11 mouse cellular contexts compared by ENCODE assay signal in the genomic region with DNA sequence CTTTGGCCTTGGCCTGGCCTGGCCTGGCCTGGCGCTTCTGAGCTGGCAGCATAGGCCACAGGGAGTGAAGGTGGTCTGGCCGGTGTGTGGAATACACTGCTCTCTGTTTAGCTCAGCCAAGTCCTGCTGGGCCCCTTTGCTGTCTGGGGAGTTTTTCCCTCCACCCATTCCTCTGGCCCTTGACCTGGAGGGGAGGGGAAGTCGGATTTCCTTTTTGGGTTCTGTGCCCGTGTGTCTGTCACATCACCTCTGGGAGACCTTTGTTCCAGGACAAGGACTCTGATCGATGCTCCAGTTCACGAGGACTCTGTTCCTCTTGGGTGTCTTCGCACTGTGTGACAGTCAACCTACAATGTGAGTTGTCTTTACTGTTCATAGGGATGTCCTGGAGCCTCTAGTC. TPM values are rescaled to one million over a fixed set of nuclear protein-coding genes. Genes with fewer than 3 reads are reported as not detected.
DNase-seq lines count a peak whose midpoint lies in the region; ATAC-seq and TF ChIP-seq lines count a peak whose summit lies in the region.
"Had no signal": no experiment of that assay in that cellular context is flagged by ENCODE, and none has a peak within 500 bp of the region (broad histone marks: within the 10 kb centered on the region; RNA-seq: fewer than 3 reads in every experiment).

No protein-coding gene starts in this region.

- H3K9ac ChIP-seq in liver, embryonic 13.5 days, result no peak overlapping the region
- no peak overlapping the region for H3K9ac ChIP-seq in liver, embryonic 11.5 days (ENCODE audit: low read depth, low read length)
- H3K9ac ChIP-seq in heart, embryonic 16.5 days (ENCODE audit: low read length), result peak overlapping the region; percentile 35; the same call in 1 of the 2 replicates

- H3ac ChIP-seq in myocyte (ENCODE audit: control insufficient read depth, insufficient read length), result no peak overlapping the region

- H3K79me2 ChIP-seq in myocyte (ENCODE audit: control insufficient read depth, insufficient read depth), result peaks cover 99% of the 10 kb centered on the region

- H3K9me3 ChIP-seq in heart, embryonic 10.5 days, result no peaks in the 10 kb centered on the region
- no peaks in the 10 kb centered on the region for H3K9me3 ChIP-seq in liver, embryonic 13.5 days (replicated peaks)
- no peaks in the 10 kb centered on the region for H3K9me3 ChIP-seq in liver, embryonic 11.5 days (ENCODE audit: control insufficient read depth, low read length)
- no peaks in the 10 kb centered on the region for H3K9me3 ChIP-seq in heart, embryonic 16.5 days (replicated peaks; ENCODE audit: control insufficient read depth, low read length)

- H3K36me3 ChIP-seq in heart, embryonic 10.5 days, result peaks cover 38% of the 10 kb centered on the region; the same call in 1 of the 2 replicates
- peaks cover 2% of the 10 kb centered on the region; the same call in 1 of the 2 replicates for H3K36me3 ChIP-seq in liver, embryonic 13.5 days
- H3K36me3 ChIP-seq in liver, embryonic 11.5 days (ENCODE audit: control insufficient read depth, insufficient read depth, low read length), result no peaks in the 10 kb centered on the region
- H3K36me3 ChIP-seq in heart, embryonic 16.5 days (ENCODE audit: control insufficient read depth, insufficient read depth), result no peaks in the 10 kb centered on the region; the same call in 1 of the 2 replicates
- peaks cover 29% of the 10 kb centered on the region for H3K36me3 ChIP-seq in myocyte (ENCODE audit: control insufficient read depth, insufficient read depth)

- peak; percentile 45 for TF ChIP-seq POLR2A in myocyte (IDR thresholded peaks at IDR 0.05; ENCODE audit: insufficient read length, low read depth)

- H3K4me3 ChIP-seq in heart, embryonic 10.5 days, result no peak overlapping the region
- no peak overlapping the region for H3K4me3 ChIP-seq in liver, embryonic 13.5 days (replicated peaks)
- H3K4me3 ChIP-seq in liver, embryonic 11.5 days (ENCODE audit: low read depth, low read length), result no peak overlapping the region
- H3K4me3 ChIP-seq in heart, embryonic 16.5 days (ENCODE audit: low read length), result no peak overlapping the region
- no peak overlapping the region for H3K4me3 ChIP-seq in myocyte

- no peak overlapping the region for H3K4me2 ChIP-seq in liver, embryonic 13.5 days
- H3K4me2 ChIP-seq in liver, embryonic 11.5 days, result no peak overlapping the region
- H3K4me2 ChIP-seq in heart, embryonic 16.5 days (ENCODE audit: low read depth, low read length), result peak overlapping the region; percentile 9; the same call in 1 of the 2 replicates
- peak overlapping the region; percentile 53 for H3K4me2 ChIP-seq in myocyte (ENCODE audit: low read depth)
- H3K4me2 ChIP-seq: midbrain, embryonic 11.5 days had no signal

- no peak for DNase-seq in heart, embryonic 10.5 days (ENCODE audit: low spot score)
- DNase-seq in heart, postnatal 25 days (ENCODE audit: low spot score), result no peak
- DNase-seq in liver, embryonic 13.5 days, result no peak
- DNase-seq in liver, embryonic 11.5 days (ENCODE audit: low spot score), result no peak
- DNase-seq in right cerebral cortex, postnatal 10 days (ENCODE audit: low spot score in 2 of 2), result no peak
- DNase-seq: cerebellum, adult 18-20 months had no signal

- intact Hi-C loops in heart, postnatal 25 days (cut with DNase I), result no loop called here

- no peaks in the 10 kb centered on the region for H3K27me3 ChIP-seq in heart, embryonic 10.5 days (ENCODE audit: insufficient read depth, poor library complexity, severe bottlenecking)
- no peaks in the 10 kb centered on the region for H3K27me3 ChIP-seq in liver, embryonic 13.5 days
- H3K27me3 ChIP-seq in liver, embryonic 11.5 days (replicated peaks; ENCODE audit: control insufficient read depth, insufficient read depth, low read length), result no peaks in the 10 kb centered on the region
- H3K27me3 ChIP-seq in heart, embryonic 16.5 days (ENCODE audit: control insufficient read depth, insufficient read depth, low read length), result no peaks in the 10 kb centered on the region
- H3K27me3 ChIP-seq in myocyte (ENCODE audit: control insufficient read depth, insufficient read depth, insufficient read length), result no peaks in the 10 kb centered on the region
- H3K27me3 ChIP-seq: CH12.LX had no signal

- peaks cover 95% of the 10 kb centered on the region for H3K4me1 ChIP-seq in heart, embryonic 10.5 days
- H3K4me1 ChIP-seq in liver, embryonic 13.5 days (replicated peaks), result peaks cover 81% of the 10 kb centered on the region
- H3K4me1 ChIP-seq in liver, embryonic 11.5 days (replicated peaks; ENCODE audit: control insufficient read depth, insufficient read depth, low read length), result peaks cover 35% of the 10 kb centered on the region
- H3K4me1 ChIP-seq in heart, embryonic 16.5 days (ENCODE audit: control insufficient read depth, insufficient read depth, low read length), result peaks cover 85% of the 10 kb centered on the region

- ATAC-seq in liver, embryonic 13.5 days (ENCODE audit: low read depth), result no peak
- ATAC-seq in liver, embryonic 11.5 days (replicated peaks; ENCODE audit: low FRiP score), result no peak
- no peak for ATAC-seq in heart, embryonic 16.5 days (replicated peaks; ENCODE audit: extremely low read depth, insufficient read depth, low FRiP score)
- ATAC-seq: lung, postnatal 0 days had no signal

- peak overlapping the region; percentile 72 for H3K27ac ChIP-seq in heart, embryonic 10.5 days
- 0 out of 2 replicates have a peak overlapping the region, but pooled peaks have one; percentile 25 for H3K27ac ChIP-seq in liver, embryonic 13.5 days
- H3K27ac ChIP-seq in liver, embryonic 11.5 days (ENCODE audit: low read depth, low read length), result no peak overlapping the region
- peak overlapping the region; percentile 33 for H3K27ac ChIP-seq in heart, embryonic 16.5 days (ENCODE audit: low read length)

- 55% methylated on average over 7 of the region's 7 CpGs for WGBS in heart, embryonic 10.5 days
- WGBS in liver, embryonic 13.5 days (ENCODE audit: insufficient replicate concordance), result 48% methylated on average over 7 of the region's 7 CpGs
- 62% methylated on average over 7 of the region's 7 CpGs for WGBS in liver, embryonic 11.5 days
- 50% methylated on average over 7 of the region's 7 CpGs for WGBS in heart, embryonic 16.5 days

TF ChIP-seq in myocyte, 11 proteins besides CTCF, POLR2A, EP300 and RAD21:
- no peak for TF ChIP-seq SRF (IDR thresholded peaks at IDR 0.05; ENCODE audit: control insufficient read depth, insufficient read length, low read depth)
- TF ChIP-seq MYOG (IDR thresholded peaks at IDR 0.05; ENCODE audit: control insufficient read depth in 1 of 3, insufficient read depth in 1 of 3, insufficient read length in 2 of 3, low read depth in 2 of 3), result no peak
- no peak for TF ChIP-seq CEBPB (IDR thresholded peaks at IDR 0.05; ENCODE audit: insufficient read depth, poor library complexity, severe bottlenecking)
- TF ChIP-seq TCF3 (IDR thresholded peaks at IDR 0.05; ENCODE audit: insufficient read length, low read depth), result no peak
- TF ChIP-seq POLR2AphosphoS2 (IDR thresholded peaks at IDR 0.05; ENCODE audit: insufficient read length, low read depth), result no peak
- TF ChIP-seq TCF12 (IDR thresholded peaks at IDR 0.05; ENCODE audit: insufficient read depth, poor library complexity, severe bottlenecking), result no peak
- no peak for TF ChIP-seq USF1 (IDR thresholded peaks at IDR 0.05; ENCODE audit: low read depth)
- no peak for TF ChIP-seq E2F4 (IDR thresholded peaks at IDR 0.05; ENCODE audit: insufficient read depth)

RNA-seq across cellular contexts. Expression of a gene that starts 11.7 kb away (rescaled TPM):
- 493 and 655 TPM in 2 replicates for polyA plus RNA-seq in heart, embryonic 10.5 days (2016; fragmentation: Nextera tagmentation; extraction: Ambion mirVana)
- total RNA-seq in heart, postnatal 25 days (2021), result 10 to 100 TPM; 41.8 to 48.6 TPM
- 109 and 120 TPM in 2 replicates for polyA plus RNA-seq in liver, embryonic 13.5 days (2015; fragmentation: Nextera tagmentation; extraction: Ambion mirVana)
- polyA plus RNA-seq in liver, embryonic 11.5 days (2014; fragmentation: Nextera tagmentation; extraction: Ambion mirVana), result 294 and 295 TPM in 2 replicates
- 370 and 406 TPM in 2 replicates for polyA plus RNA-seq in heart, embryonic 16.5 days (2015; fragmentation: Nextera tagmentation; extraction: Ambion mirVana)
- 589 TPM for polyA plus RNA-seq in myocyte (2012; fragmentation: generic; extraction: Trizol)

Comparison
In these comparisons a context has a peak if more than half of its experiments do, and no peak if none do; other contexts are left out.
1. H3K4me2 ChIP-seq: peak in heart, embryonic 16.5 days (single experiment) and myocyte (single experiment); none in liver, embryonic 13.5 days (single experiment) and liver, embryonic 11.5 days (single experiment).